Mouse (Mus musculus): ENCODE data around the gene Cdon.

DNA sequence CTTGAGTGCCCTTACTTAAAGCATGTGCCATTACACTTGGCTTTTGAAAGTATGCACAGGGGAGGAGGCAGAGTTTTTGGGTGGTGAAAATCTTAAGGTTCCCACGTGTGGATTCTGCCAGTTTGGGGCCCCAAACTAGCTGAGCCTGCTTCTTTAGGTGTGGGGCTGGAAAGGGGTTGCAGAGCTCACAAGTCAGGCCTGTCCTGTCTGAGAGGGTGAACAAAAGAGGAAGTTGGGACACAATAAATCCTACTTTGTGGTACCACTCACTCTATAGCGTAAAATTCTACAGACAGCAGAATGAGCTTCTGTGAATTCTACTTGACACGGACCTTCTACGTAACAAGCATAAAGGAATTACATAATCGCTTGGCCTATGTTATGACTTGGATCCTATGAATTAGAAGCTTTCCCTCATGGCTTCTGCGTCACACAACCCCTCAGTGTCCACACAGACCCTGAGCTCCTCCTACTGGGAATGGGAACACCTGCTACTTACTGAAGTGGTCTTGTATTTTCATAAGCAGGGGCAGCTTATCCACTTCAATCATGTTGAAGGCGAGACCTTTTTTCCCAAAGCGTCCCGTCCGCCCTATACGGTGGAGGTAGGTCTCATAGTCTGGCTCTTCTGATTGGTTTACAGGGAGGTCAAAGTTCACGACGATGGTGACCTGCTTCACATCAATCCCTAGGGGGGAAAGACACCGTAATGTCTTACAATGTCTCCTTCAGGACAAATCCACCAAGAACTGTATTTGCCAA, 122.4 kb downstream of the Cdon start:
- TF ChIP-seq POLR2A (IDR thresholded peaks at IDR 0.05; ENCODE audit: control insufficient read depth in 1 of 2, insufficient read depth in 1 of 2, low read depth in 1 of 2, low read length in 2 of 2, poor library complexity in 1 of 2): no peak
- no peak for TF ChIP-seq UBTF (IDR thresholded peaks at IDR 0.05; ENCODE audit: borderline replicate concordance, insufficient read depth, low read depth, low read length)
- TF ChIP-seq CTCF (IDR thresholded peaks at IDR 0.05 in 2 of 3, conservative IDR thresholded peaks at IDR 0.05 in 1 of 3; ENCODE audit: control insufficient read depth in 1 of 3, insufficient read depth in 1 of 3, low read depth in 2 of 3, low read length in 3 of 3, poor library complexity in 1 of 3, severe bottlenecking in 1 of 3): no peak
- no peak for TF ChIP-seq CHD2 (IDR thresholded peaks at IDR 0.05; ENCODE audit: low read length)
- TF ChIP-seq SMC3 (IDR thresholded peaks at IDR 0.05; ENCODE audit: low read depth, low read length): no peak
- TF ChIP-seq TCF12 (IDR thresholded peaks at IDR 0.05; ENCODE audit: low read depth, low read length): no peak
- no peak for TF ChIP-seq TAL1 (IDR thresholded peaks at IDR 0.05; ENCODE audit: low read length)
- no peak for TF ChIP-seq MXI1 (IDR thresholded peaks at IDR 0.05; ENCODE audit: low read depth, low read length)
- no peak for TF ChIP-seq EP300 (IDR thresholded peaks at IDR 0.05; ENCODE audit: low read depth in 1 of 2, low read length in 2 of 2)
- no peak for TF ChIP-seq ZNF384 (IDR thresholded peaks at IDR 0.05; ENCODE audit: low read depth, low read length)
- TF ChIP-seq GATA1 (IDR thresholded peaks at IDR 0.05; ENCODE audit: low read depth, low read length): no peak
